Mouse (Mus musculus): Measurements from ENCODE around the gene Atxn1l. TPM values are rescaled to one million over a fixed set of nuclear protein-coding genes. Genes with fewer than 3 reads are reported as not detected.
"Not testable (repeated sequence)": the region's sequence is repeated elsewhere in the genome, so short reads cannot be mapped to it uniquely, and the experiment has no call there.

Atxn1l gene
- polyA plus RNA-seq, 1 experiment = not detected

- no peak overlapping the region for H3K4me3 ChIP-seq (ENCODE audit: insufficient read depth, low read depth, low read length)
- WGBS = 89% methylated on average over 6 of the region's 6 CpGs
- H3K4me1 ChIP-seq (ENCODE audit: control insufficient read depth, insufficient read depth, low read length) = no peaks in the 10 kb centered on the region
- no peak for TF ChIP-seq POLR2A (IDR thresholded peaks at IDR 0.05; ENCODE audit: insufficient read depth, low read depth, low read length)
- H3K27ac ChIP-seq (ENCODE audit: insufficient read depth, low read depth, low read length) = no peak overlapping the region
These were observed 26.5 kb upstream of the Atxn1l start for GRCm38 (mm10) chr8:109764031-109764430.

- 47% methylated on average over 1 of the region's 1 CpGs for WGBS
- TF ChIP-seq POLR2A (IDR thresholded peaks at IDR 0.05; ENCODE audit: insufficient read depth, low read depth, low read length) (no peak), CTCF (IDR thresholded peaks at IDR 0.05; ENCODE audit: insufficient read depth, low read depth, low read length) (no peak)
- no peak overlapping the region for H3K27ac ChIP-seq (ENCODE audit: insufficient read depth, low read depth, low read length)
- H3K4me1 ChIP-seq (ENCODE audit: control insufficient read depth, insufficient read depth, low read length) = no peaks in the 10 kb centered on the region
- H3K4me3 ChIP-seq (ENCODE audit: insufficient read depth, low read depth, low read length) = no peak overlapping the region
These were observed 22.7 kb upstream of the Atxn1l start for GRCm38 (mm10) chr8:109760221-109760620.

GRCm38 (mm10) chr8:109759426-109759825 is 21.9 kb upstream of the Atxn1l start:
- Histone ChIP-seq H3K4me3 (ENCODE audit: insufficient read depth, low read depth, low read length) (no peak overlapping the region), H3K27ac (ENCODE audit: insufficient read depth, low read depth, low read length) (no peak overlapping the region), H3K4me1 (ENCODE audit: control insufficient read depth, insufficient read depth, low read length) (no peaks in the 10 kb centered on the region)
- no peak for TF ChIP-seq POLR2A (IDR thresholded peaks at IDR 0.05; ENCODE audit: insufficient read depth, low read depth, low read length)
- no peak for TF ChIP-seq CTCF (IDR thresholded peaks at IDR 0.05; ENCODE audit: insufficient read depth, low read depth, low read length)
- 85% methylated on average over 7 of the region's 7 CpGs for WGBS

- no peaks in the 10 kb centered on the region for H3K4me1 ChIP-seq (ENCODE audit: control insufficient read depth, insufficient read depth, low read length)
- WGBS = 78% methylated on average over 3 of the region's 3 CpGs
- no peak overlapping the region for H3K4me3 ChIP-seq (ENCODE audit: insufficient read depth, low read depth, low read length)
- no peak for TF ChIP-seq POLR2A (IDR thresholded peaks at IDR 0.05; ENCODE audit: insufficient read depth, low read depth, low read length)
- no peak for TF ChIP-seq CTCF (IDR thresholded peaks at IDR 0.05; ENCODE audit: insufficient read depth, low read depth, low read length)
- H3K27ac ChIP-seq (ENCODE audit: insufficient read depth, low read depth, low read length) = no peak overlapping the region
These were observed 19.3 kb upstream of the Atxn1l start for GRCm38 (mm10) chr8:109756849-109757248.

GRCm38 (mm10) chr8:109755554-109755953 is 18.0 kb upstream of the Atxn1l start:
- not testable (repeated sequence) for H3K27ac ChIP-seq (ENCODE audit: insufficient read depth, low read depth, low read length); H3K4me1 ChIP-seq (ENCODE audit: control insufficient read depth, insufficient read depth, low read length); H3K4me3 ChIP-seq (ENCODE audit: insufficient read depth, low read depth, low read length)
- 87% methylated on average over 4 of the region's 4 CpGs for WGBS

- WGBS = 87% methylated on average over 8 of the region's 8 CpGs
- Histone ChIP-seq H3K4me1 (ENCODE audit: control insufficient read depth, insufficient read depth, low read length) (0 out of 2 replicates have a peak, but pooled peaks cover 3% of the 10 kb centered on the region), H3K4me3 (ENCODE audit: insufficient read depth, low read depth, low read length) (no peak overlapping the region), H3K27ac (ENCODE audit: insufficient read depth, low read depth, low read length) (no peak overlapping the region)
- no peak for TF ChIP-seq CTCF (IDR thresholded peaks at IDR 0.05; ENCODE audit: insufficient read depth, low read depth, low read length)
- TF ChIP-seq POLR2A (IDR thresholded peaks at IDR 0.05; ENCODE audit: insufficient read depth, low read depth, low read length) = no peak
These were observed 17.2 kb upstream of the Atxn1l start for GRCm38 (mm10) chr8:109754696-109755095.

GRCm38 (mm10) chr8:109751731-109752485 is 14.4 kb upstream of the Atxn1l start:
- Histone ChIP-seq H3K4me1 (ENCODE audit: control insufficient read depth, insufficient read depth, low read length) (0 out of 2 replicates have a peak, but pooled peaks cover 3% of the 10 kb centered on the region), H3K27ac (ENCODE audit: insufficient read depth, low read depth, low read length) (no peak overlapping the region), H3K4me3 (ENCODE audit: insufficient read depth, low read depth, low read length) (no peak overlapping the region)
- 88% methylated on average over 20 of the region's 20 CpGs for WGBS
- TF ChIP-seq POLR2A (IDR thresholded peaks at IDR 0.05; ENCODE audit: insufficient read depth, low read depth, low read length) = no peak

GRCm38 (mm10) chr8:109750699-109751098 is 13.2 kb upstream of the Atxn1l start:
- TF ChIP-seq CTCF (IDR thresholded peaks at IDR 0.05; ENCODE audit: insufficient read depth, low read depth, low read length) = no peak
- no peak for TF ChIP-seq POLR2A (IDR thresholded peaks at IDR 0.05; ENCODE audit: insufficient read depth, low read depth, low read length)
- H3K4me1 ChIP-seq (ENCODE audit: control insufficient read depth, insufficient read depth, low read length) = 0 out of 2 replicates have a peak, but pooled peaks cover 3% of the 10 kb centered on the region
- H3K4me3 ChIP-seq (ENCODE audit: insufficient read depth, low read depth, low read length) = no peak overlapping the region
- no peak overlapping the region for H3K27ac ChIP-seq (ENCODE audit: insufficient read depth, low read depth, low read length)
- 60% methylated on average over 12 of the region's 12 CpGs for WGBS

GRCm38 (mm10) chr8:109750274-109750673 is 12.7 kb upstream of the Atxn1l start:
- no peak overlapping the region for H3K27ac ChIP-seq (ENCODE audit: insufficient read depth, low read depth, low read length)
- 0 out of 2 replicates have a peak, but pooled peaks cover 3% of the 10 kb centered on the region for H3K4me1 ChIP-seq (ENCODE audit: control insufficient read depth, insufficient read depth, low read length)
- 52% methylated on average over 5 of the region's 5 CpGs for WGBS
- TF ChIP-seq CTCF (IDR thresholded peaks at IDR 0.05; ENCODE audit: insufficient read depth, low read depth, low read length) = no peak
- no peak for TF ChIP-seq POLR2A (IDR thresholded peaks at IDR 0.05; ENCODE audit: insufficient read depth, low read depth, low read length)
- H3K4me3 ChIP-seq (ENCODE audit: insufficient read depth, low read depth, low read length) = no peak overlapping the region
